Mouse (Mus musculus) stomach, embryonic 16.5 days (tissue): ENCODE results near the gene Gm10272. TPM values are rescaled to one million over a fixed set of nuclear protein-coding genes. Genes with fewer than 3 reads are reported as not detected.

Experiments
- ATAC-seq: fragments of 200-750 bp; cut with Nextera tagmentation; 2 replicates; pipeline ENCODE4 v1.8.0; 2017; ENCODE audit warnings: moderate number of reproducible peaks, moderate TSS enrichment; ENCODE audit not compliant: insufficient read depth, low FRiP score
- H3K27ac ChIP-seq: fragments of 300-500 bp; sonication (generic); 2 replicates; pipeline ENCODE4 v1.5.1; 2014; ENCODE audit warnings: low read length
- H3K27me3 ChIP-seq: fragments of 300-500 bp; sonication (generic); 2 replicates; pipeline ENCODE4 v1.6.1; 2014; ENCODE audit warnings: low read length, control low read depth, mixed read lengths; ENCODE audit not compliant: control insufficient read depth, insufficient read depth
- H3K36me3 ChIP-seq: fragments of 300-500 bp; sonication (generic); 2 replicates; pipeline ENCODE4 v1.6.1; 2014; ENCODE audit warnings: low read length; ENCODE audit not compliant: control insufficient read depth, insufficient read depth
- H3K4me1 ChIP-seq: fragments of 300-500 bp; sonication (generic); 2 replicates; pipeline ENCODE4 v1.6.1; 2014; ENCODE audit warnings: low read length, control low read depth, mixed read lengths; ENCODE audit not compliant: control insufficient read depth, insufficient read depth
- H3K4me2 ChIP-seq: fragments of 300-500 bp; sonication (generic); 2 replicates; pipeline ENCODE4 v1.6.1; 2014; ENCODE audit warnings: low read depth, low read length, mixed read lengths
- H3K4me3 ChIP-seq: fragments of 300-500 bp; sonication (generic); replicated peaks from 2 replicates; pipeline ENCODE4 v1.5.1; 2014; ENCODE audit warnings: mild to moderate bottlenecking, low read length
- H3K9ac ChIP-seq: fragments of 300-500 bp; sonication (generic); 2 replicates; pipeline ENCODE4 v1.6.1; 2014; ENCODE audit warnings: low read length
- H3K9me3 ChIP-seq: fragments of 300-500 bp; sonication (generic); replicated peaks from 2 replicates; pipeline ENCODE4 v1.6.1; 2016; ENCODE audit warnings: low read length, control low read depth; ENCODE audit not compliant: control insufficient read depth
- WGBS: fragments of 180-500 bp; shearing (Covaris S2); extraction: QIAGEN DNeasy Blood & Tissue Kit; methylation state at CpG from one replicate; pipeline ENCODE4 v1.1.7; 2014; 5-methylcytosine and 5-hydroxymethylcytosine counted together
- polyA plus RNA-seq: library from polyadenylated mRNA; unstranded; fragments of >200 nt; fragmentation: Nextera tagmentation; extraction: Ambion mirVana; gene quantifications from 2 replicates; pipeline ENCODE4 v1.2.1, GENCODE M21; 2015

Gene Gm10272
- not detected in 2 replicates for polyA plus RNA-seq

- H3K36me3 ChIP-seq, result no peaks in the 10 kb centered on the region
- no peak within 1 kb of the TSS for H3K9ac ChIP-seq
- H3K9me3 ChIP-seq, result peaks cover 6% of the 10 kb centered on the region; the same call in 1 of the 2 replicates
- H3K4me1 ChIP-seq, result no peaks in the 10 kb centered on the region
- no peaks in the 10 kb centered on the region for H3K27me3 ChIP-seq
- 89% methylated on average over 1 of the region's 1 CpGs for WGBS
- no peak within 1 kb of the TSS for H3K4me3 ChIP-seq
- no peak for ATAC-seq
- H3K4me2 ChIP-seq, result no peak within 1 kb of the TSS
- no peak within 1 kb of the TSS for H3K27ac ChIP-seq
These were observed at the start of gene Gm10272 for GRCm38 (mm10) chr10:77706326-77706725. TSS of gene Gm10272 (plus strand) at chr10:77706626.

GRCm38 (mm10) chr10:77658286-77658994, 48.0 kb upstream of the Gm10272 start:
- 0 out of 2 replicates have a peak, but pooled peaks have one; percentile 59 for ATAC-seq

GRCm38 (mm10) chr10:77663949-77664665, 42.3 kb upstream of the Gm10272 start:
- no peaks in the 10 kb centered on the region for H3K9me3 ChIP-seq
- no peak for ATAC-seq
- H3K27me3 ChIP-seq, result no peaks in the 10 kb centered on the region
- H3K4me1 ChIP-seq, result no peaks in the 10 kb centered on the region
- H3K4me3 ChIP-seq, result no peak overlapping the region
- H3K9ac ChIP-seq, result no peak overlapping the region
- H3K36me3 ChIP-seq, result no peaks in the 10 kb centered on the region
- 0 out of 2 replicates have a peak overlapping the region, but pooled peaks have one; percentile 15 for H3K4me2 ChIP-seq
- H3K27ac ChIP-seq, result no peak overlapping the region
- 40% methylated on average over 43 of the region's 43 CpGs for WGBS

More at GRCm38 (mm10) chr10:77658286-77658994, 48.0 kb upstream of the Gm10272 start:
- H3K4me1 ChIP-seq, result peaks cover 6% of the 10 kb centered on the region; the same call in 1 of the 2 replicates
- no peak overlapping the region for H3K4me2 ChIP-seq
- no peak overlapping the region for H3K9ac ChIP-seq
- H3K9me3 ChIP-seq, result no peaks in the 10 kb centered on the region
- no peaks in the 10 kb centered on the region for H3K27me3 ChIP-seq
- WGBS, result 52% methylated on average over 15 of the region's 15 CpGs
- no peaks in the 10 kb centered on the region for H3K36me3 ChIP-seq
- H3K4me3 ChIP-seq, result no peak overlapping the region
- no peak overlapping the region for H3K27ac ChIP-seq

- Histone ChIP-seq H3K9me3 (no peaks in the 10 kb centered on the region), H3K4me3 (no peak overlapping the region), H3K27ac (no peak overlapping the region), H3K9ac (no peak overlapping the region), H3K4me2 (no peak overlapping the region), H3K36me3 (no peaks in the 10 kb centered on the region), H3K27me3 (no peaks in the 10 kb centered on the region), H3K4me1 (no peaks in the 10 kb centered on the region)
- 59% methylated on average over 8 of the region's 8 CpGs for WGBS
- ATAC-seq, result peak; percentile 27; the same call in 1 of the 2 replicates
These were observed 40.1 kb upstream of the Gm10272 start for GRCm38 (mm10) chr10:77666342-77666741.

- Histone ChIP-seq H3K4me1 (no peaks in the 10 kb centered on the region), H3K4me3 (no peak overlapping the region), H3K36me3 (no peaks in the 10 kb centered on the region), H3K4me2 (no peak overlapping the region), H3K9me3 (no peaks in the 10 kb centered on the region), H3K27ac (no peak overlapping the region), H3K27me3 (no peaks in the 10 kb centered on the region), H3K9ac (no peak overlapping the region)
- WGBS, result 70% methylated on average over 4 of the region's 4 CpGs
- ATAC-seq, result no peak
These were observed 39.0 kb upstream of the Gm10272 start for GRCm38 (mm10) chr10:77667402-77667801.

- H3K27me3 ChIP-seq, result no peaks in the 10 kb centered on the region
- H3K9me3 ChIP-seq, result no peaks in the 10 kb centered on the region
- H3K4me1 ChIP-seq, result no peaks in the 10 kb centered on the region
- no peak overlapping the region for H3K27ac ChIP-seq
- 71% methylated on average over 4 of the region's 4 CpGs for WGBS
- no peaks in the 10 kb centered on the region for H3K36me3 ChIP-seq
- H3K4me3 ChIP-seq, result no peak overlapping the region
- no peak overlapping the region for H3K4me2 ChIP-seq
- no peak overlapping the region for H3K9ac ChIP-seq
- ATAC-seq, result no peak
These were observed 35.7 kb upstream of the Gm10272 start for GRCm38 (mm10) chr10:77670710-77671109.

- no peak overlapping the region for H3K4me2 ChIP-seq
- 28% methylated on average over 4 of the region's 4 CpGs for WGBS
- no peaks in the 10 kb centered on the region for H3K4me1 ChIP-seq
- no peak overlapping the region for H3K4me3 ChIP-seq
- H3K9me3 ChIP-seq, result no peaks in the 10 kb centered on the region
- ATAC-seq, result no peak
- H3K9ac ChIP-seq, result no peak overlapping the region
- H3K36me3 ChIP-seq, result no peaks in the 10 kb centered on the region
- peaks cover 7% of the 10 kb centered on the region; the same call in 1 of the 2 replicates for H3K27me3 ChIP-seq
- H3K27ac ChIP-seq, result no peak overlapping the region
These were observed 34.9 kb upstream of the Gm10272 start for GRCm38 (mm10) chr10:77671519-77671918.

GRCm38 (mm10) chr10:77673765-77674164, 32.7 kb upstream of the Gm10272 start:
- WGBS, result 61% methylated on average over 13 of the region's 13 CpGs
- H3K4me3 ChIP-seq, result no peak overlapping the region
- ATAC-seq, result no peak
- no peaks in the 10 kb centered on the region for H3K9me3 ChIP-seq
- H3K27me3 ChIP-seq, result peaks cover 28% of the 10 kb centered on the region
- H3K4me1 ChIP-seq, result 0 out of 2 replicates have a peak, but pooled peaks cover 9% of the 10 kb centered on the region
- H3K27ac ChIP-seq, result no peak overlapping the region
- H3K36me3 ChIP-seq, result no peaks in the 10 kb centered on the region
- H3K4me2 ChIP-seq, result no peak overlapping the region
- no peak overlapping the region for H3K9ac ChIP-seq

GRCm38 (mm10) chr10:77677562-77677961, 28.9 kb upstream of the Gm10272 start:
- Histone ChIP-seq H3K9me3 (no peaks in the 10 kb centered on the region), H3K4me3 (peak overlapping the region; percentile 37), H3K27ac (no peak overlapping the region), H3K27me3 (peaks cover 32% of the 10 kb centered on the region), H3K4me1 (0 out of 2 replicates have a peak, but pooled peaks cover 9% of the 10 kb centered on the region), H3K36me3 (no peaks in the 10 kb centered on the region), H3K9ac (peak overlapping the region; percentile 42; the same call in 1 of the 2 replicates), H3K4me2 (peak overlapping the region; percentile 55)
- under 1% methylated on average over 35 of the region's 35 CpGs for WGBS
- ATAC-seq, result no peak
